9 mouse cellular contexts compared by ENCODE assay signal in genomic region chr1:52652601-52653253, GRCm38 (mm10). TPM values are rescaled to one million over a fixed set of nuclear protein-coding genes. Genes with fewer than 3 reads are reported as not detected.
DNase-seq lines count a peak whose midpoint lies in the region; ATAC-seq lines count a peak whose summit lies in the region.
"Had no signal": no experiment of that assay in that cellular context is flagged by ENCODE, and none has a peak within 500 bp of the region (broad histone marks: within the 10 kb centered on the region; RNA-seq: fewer than 3 reads in every experiment).

No protein-coding gene starts in this region.

- peaks cover 16% of the 10 kb centered on the region for H3K36me3 ChIP-seq in kidney, embryonic 16.5 days (ENCODE audit: insufficient read depth, low read length)
- peaks cover 14% of the 10 kb centered on the region for H3K36me3 ChIP-seq in embryonic facial prominence, embryonic 13.5 days
- peaks cover 19% of the 10 kb centered on the region for H3K36me3 ChIP-seq in midbrain, embryonic 13.5 days
- peaks cover 20% of the 10 kb centered on the region for H3K36me3 ChIP-seq in midbrain, embryonic 14.5 days (ENCODE audit: control insufficient read depth, insufficient read depth, low read length)

- DNase-seq in adrenal gland, adult 2 months: peak; percentile 34
- no peak for DNase-seq in adrenal gland, postnatal 10 days
- DNase-seq in kidney, postnatal 10 days: peak; percentile 26
- peak; percentile 51 for DNase-seq in mesoderm, embryonic 11.5 days (ENCODE audit: low read depth, low spot score)
- no peak for DNase-seq in midbrain, embryonic 14.5 days

- no peak for ATAC-seq in kidney, embryonic 16.5 days (ENCODE audit: low FRiP score, low TSS enrichment)
- peak; percentile 26; the same call in 1 of the 2 replicates for ATAC-seq in embryonic facial prominence, embryonic 13.5 days (ENCODE audit: insufficient number of reproducible peaks, insufficient read depth, low FRiP score, low TSS enrichment, low read depth)
- ATAC-seq in midbrain, embryonic 13.5 days: no peak
- ATAC-seq in midbrain, embryonic 14.5 days (ENCODE audit: low FRiP score, low TSS enrichment): no peak

- no peak overlapping the region for H3K4me3 ChIP-seq in kidney, embryonic 16.5 days (ENCODE audit: low read length)
- no peak overlapping the region for H3K4me3 ChIP-seq in embryonic facial prominence, embryonic 13.5 days
- no peak overlapping the region for H3K4me3 ChIP-seq in midbrain, embryonic 13.5 days (replicated peaks)
- no peak overlapping the region for H3K4me3 ChIP-seq in midbrain, embryonic 14.5 days (replicated peaks; ENCODE audit: low read depth, low read length)
- H3K4me3 ChIP-seq: myocyte had no signal

- WGBS in kidney, embryonic 16.5 days: 76% methylated on average over 3 of the region's 3 CpGs
- 30% methylated on average over 3 of the region's 3 CpGs for WGBS in embryonic facial prominence, embryonic 13.5 days
- WGBS in midbrain, embryonic 13.5 days: 88% methylated on average over 3 of the region's 3 CpGs
- WGBS in midbrain, embryonic 14.5 days: 95% methylated on average over 3 of the region's 3 CpGs

- H3K9ac ChIP-seq in kidney, embryonic 16.5 days (replicated peaks; ENCODE audit: low read length): no peak overlapping the region
- H3K9ac ChIP-seq in embryonic facial prominence, embryonic 13.5 days: no peak overlapping the region
- H3K9ac ChIP-seq in midbrain, embryonic 13.5 days (replicated peaks): no peak overlapping the region
- no peak overlapping the region for H3K9ac ChIP-seq in midbrain, embryonic 14.5 days (replicated peaks; ENCODE audit: low read length)

- no peaks in the 10 kb centered on the region for H3K27me3 ChIP-seq in kidney, embryonic 16.5 days (ENCODE audit: insufficient read depth, low read length)
- H3K27me3 ChIP-seq in embryonic facial prominence, embryonic 13.5 days: no peaks in the 10 kb centered on the region
- no peaks in the 10 kb centered on the region for H3K27me3 ChIP-seq in midbrain, embryonic 13.5 days
- H3K27me3 ChIP-seq in midbrain, embryonic 14.5 days (ENCODE audit: control insufficient read depth, insufficient read depth, low read length): no peaks in the 10 kb centered on the region

- no peak overlapping the region for H3K4me2 ChIP-seq in kidney, embryonic 16.5 days (replicated peaks; ENCODE audit: low read depth, low read length)
- no peak overlapping the region for H3K4me2 ChIP-seq in embryonic facial prominence, embryonic 13.5 days
- no peak overlapping the region for H3K4me2 ChIP-seq in midbrain, embryonic 13.5 days (replicated peaks)
- no peak overlapping the region for H3K4me2 ChIP-seq in midbrain, embryonic 14.5 days (ENCODE audit: low read length)

- no peak overlapping the region for H3K27ac ChIP-seq in kidney, embryonic 16.5 days (ENCODE audit: low read length)
- H3K27ac ChIP-seq in embryonic facial prominence, embryonic 13.5 days: no peak overlapping the region
- no peak overlapping the region for H3K27ac ChIP-seq in midbrain, embryonic 13.5 days
- no peak overlapping the region for H3K27ac ChIP-seq in midbrain, embryonic 14.5 days (replicated peaks; ENCODE audit: low read depth, low read length)

- H3K4me1 ChIP-seq in kidney, embryonic 16.5 days (ENCODE audit: insufficient read depth, low read length): no peaks in the 10 kb centered on the region
- peaks cover 5% of the 10 kb centered on the region for H3K4me1 ChIP-seq in embryonic facial prominence, embryonic 13.5 days
- H3K4me1 ChIP-seq in midbrain, embryonic 13.5 days (replicated peaks): no peaks in the 10 kb centered on the region
- no peaks in the 10 kb centered on the region for H3K4me1 ChIP-seq in midbrain, embryonic 14.5 days (ENCODE audit: control insufficient read depth, insufficient read depth, low read length)

- H3K9me3 ChIP-seq in kidney, embryonic 16.5 days (ENCODE audit: low read length): no peaks in the 10 kb centered on the region
- H3K9me3 ChIP-seq in embryonic facial prominence, embryonic 13.5 days: no peaks in the 10 kb centered on the region
- no peaks in the 10 kb centered on the region for H3K9me3 ChIP-seq in midbrain, embryonic 13.5 days
- H3K9me3 ChIP-seq in midbrain, embryonic 14.5 days (ENCODE audit: control insufficient read depth, low read length): no peaks in the 10 kb centered on the region

RNA-seq across cellular contexts. Expression of gene Nemp2, which starts 22.2 kb away (rescaled TPM):
- total RNA-seq in adrenal gland, adult 2 months (2021): 1 to 10 TPM; 1.4 to 3.7 TPM
- 2.0 and 3.0 TPM in 2 replicates for polyA plus RNA-seq in adrenal gland, adult 2 months (2012; rRNA removed)
- 1 to 10 TPM; 3.1 to 5.4 TPM for total RNA-seq in adrenal gland, postnatal 10 days (2021)
- polyA plus RNA-seq in kidney, embryonic 16.5 days (2015; fragmentation: Nextera tagmentation; extraction: Ambion mirVana): 9.9 and 11.7 TPM in 2 replicates
- polyA plus RNA-seq in embryonic facial prominence, embryonic 13.5 days (2015; fragmentation: Nextera tagmentation; extraction: Ambion mirVana): 10.2 and 11.3 TPM in 2 replicates
- polyA plus RNA-seq in midbrain, embryonic 13.5 days (2015; fragmentation: Nextera tagmentation; extraction: Ambion mirVana): 7.7 and 8.0 TPM in 2 replicates
- polyA plus RNA-seq in midbrain, embryonic 14.5 days (2014; fragmentation: Nextera tagmentation; extraction: Ambion mirVana): 5.5 and 7.6 TPM in 2 replicates

Comparison
In these comparisons a context has a peak if more than half of its experiments do, and no peak if none do; other contexts are left out.
1. DNase-seq: peak in adrenal gland, adult 2 months (single experiment), kidney, postnatal 10 days (single experiment) and mesoderm, embryonic 11.5 days (single experiment); none in adrenal gland, postnatal 10 days (single experiment) and midbrain, embryonic 14.5 days (single experiment).